Mouse (Mus musculus) MEL (cell line): Measurements from ENCODE around the gene Gm6525. TPM values are rescaled to one million over a fixed set of nuclear protein-coding genes. Genes with fewer than 3 reads are reported as not detected.

Source experiments
- DNase-seq: peaks from one replicate; pipeline ENCODE4 v3.0.0; 2011; ENCODE audit warnings: low read depth, low spot score
- H3K27ac ChIP-seq: 2 replicates; pipeline ENCODE4 v1.5.1; 2012; ENCODE audit warnings: low read depth, mild to moderate bottlenecking, control low read depth, low read length, moderate library complexity; ENCODE audit not compliant: control insufficient read depth
- H3K27me3 ChIP-seq, 2 experiments: fragments of 150-350 bp in 1 of 2; sonication (generic) in 1 of 2; 2 replicates each; pipeline ENCODE4 v1.6.1; 2012; ENCODE audit warnings: low read length in 2 of 2, mild to moderate bottlenecking in 2 of 2, improper control_type of control experiment in 1 of 2, moderate library complexity in 1 of 2; ENCODE audit not compliant: insufficient read depth in 2 of 2, control insufficient read depth in 1 of 2
- H3K36me3 ChIP-seq, 2 experiments: 2 replicates each; pipeline ENCODE4 v1.6.1; 2012 to 2014; ENCODE audit warnings: low read length in 2 of 2, improper control_type of control experiment in 1 of 2, inconsistent platforms in 1 of 2, mild to moderate bottlenecking in 1 of 2; ENCODE audit not compliant: insufficient read depth in 2 of 2, control insufficient read depth in 1 of 2
- H3K4me1 ChIP-seq, 2 experiments: fragments of 150-350 bp in 1 of 2; sonication (generic) in 1 of 2; 2 replicates each; pipeline ENCODE4 v1.6.1; 2012; ENCODE audit warnings: low read length in 2 of 2, improper control_type of control experiment in 1 of 2, mild to moderate bottlenecking in 1 of 2; ENCODE audit not compliant: insufficient read depth in 2 of 2, control insufficient read depth in 1 of 2
- H3K4me3 ChIP-seq, 2 experiments: fragments of 150-350 bp in 1 of 2; sonication (generic) in 1 of 2; 2 replicates each; pipeline ENCODE4 v1.5.1; 2012; ENCODE audit warnings: low read depth in 2 of 2, low read length in 2 of 2, mild to moderate bottlenecking in 2 of 2, moderate library complexity in 2 of 2, control low read depth in 1 of 2, improper control_type of control experiment in 1 of 2; ENCODE audit not compliant: control insufficient read depth in 1 of 2, insufficient read depth in 1 of 2
- H3K79me2 ChIP-seq: 2 replicates; pipeline ENCODE4 v1.6.1; 2012; ENCODE audit warnings: mild to moderate bottlenecking, low read length, moderate library complexity; ENCODE audit not compliant: control insufficient read depth, poor library complexity, insufficient read depth
- H3K9ac ChIP-seq: 2 replicates; pipeline ENCODE4 v1.6.1; 2012; ENCODE audit warnings: low read depth, mild to moderate bottlenecking, control low read depth, low read length, moderate library complexity; ENCODE audit not compliant: control insufficient read depth, poor library complexity, severe bottlenecking
- H3K9me3 ChIP-seq: fragments of 150-350 bp; sonication (generic); replicated peaks from 2 replicates; pipeline ENCODE4 v1.6.1; 2012; ENCODE audit warnings: mild to moderate bottlenecking, low read length, improper control_type of control experiment, moderate library complexity; ENCODE audit not compliant: insufficient read depth
- BHLHE40 ChIP-seq: IDR thresholded peaks from 2 replicates; pipeline ENCODE4 v1.6.1; 2012; ENCODE audit warnings: low read depth, mild to moderate bottlenecking, inconsistent platforms, low read length, improper control_type of control experiment, borderline replicate concordance
- CHD1 ChIP-seq: IDR thresholded peaks from 2 replicates; pipeline ENCODE4 v1.6.1; 2012; ENCODE audit warnings: low read depth, mild to moderate bottlenecking, inconsistent platforms, low read length, improper control_type of control experiment
- CHD2 ChIP-seq: IDR thresholded peaks from 2 replicates; pipeline ENCODE4 v1.6.1; 2011; ENCODE audit warnings: low read length, improper control_type of control experiment
- E2F4 ChIP-seq: IDR thresholded peaks from 2 replicates; pipeline ENCODE4 v1.6.1; 2011; ENCODE audit warnings: low read depth, low read length, improper control_type of control experiment, borderline replicate concordance
- ETS1 ChIP-seq: IDR thresholded peaks from 2 replicates; pipeline ENCODE4 v1.6.1; 2012; ENCODE audit warnings: low read depth, mild to moderate bottlenecking, inconsistent platforms, low read length, improper control_type of control experiment, moderate library complexity
- GABPA ChIP-seq: IDR thresholded peaks from 2 replicates; pipeline ENCODE4 v1.6.1; 2012; ENCODE audit warnings: low read depth, mild to moderate bottlenecking, inconsistent platforms, low read length, improper control_type of control experiment, moderate library complexity
- GATA1 ChIP-seq: IDR thresholded peaks from 2 replicates; pipeline ENCODE4 v1.6.1; 2011; ENCODE audit warnings: low read depth, low read length, improper control_type of control experiment
- HCFC1 ChIP-seq: IDR thresholded peaks from 2 replicates; pipeline ENCODE4 v1.6.1; 2012; ENCODE audit warnings: low read depth, mild to moderate bottlenecking, inconsistent platforms, low read length, improper control_type of control experiment, moderate library complexity
- JUND ChIP-seq: IDR thresholded peaks from 2 replicates; pipeline ENCODE4 v1.6.1; 2011; ENCODE audit warnings: low read depth, mild to moderate bottlenecking, improper control_type of control experiment, low read length
- KAT2A ChIP-seq: conservative IDR thresholded peaks from 2 replicates; pipeline ENCODE4 v1.6.1; 2012; ENCODE audit warnings: low read depth, low read length, improper control_type of control experiment, inconsistent platforms
- MAFK ChIP-seq: IDR thresholded peaks from 2 replicates; pipeline ENCODE4 v1.6.1; 2011; ENCODE audit warnings: low read depth, mild to moderate bottlenecking, low read length, improper control_type of control experiment, borderline replicate concordance
- MAX ChIP-seq: IDR thresholded peaks from 2 replicates; pipeline ENCODE4 v1.6.1; 2011; ENCODE audit warnings: low read length, improper control_type of control experiment
- MAZ ChIP-seq: IDR thresholded peaks from 2 replicates; pipeline ENCODE4 v1.6.1; 2012; ENCODE audit warnings: low read depth, mild to moderate bottlenecking, inconsistent platforms, low read length, improper control_type of control experiment
- MEF2A ChIP-seq: IDR thresholded peaks from 2 replicates; pipeline ENCODE4 v1.6.1; 2014; ENCODE audit warnings: low read depth, mild to moderate bottlenecking, inconsistent platforms, low read length, improper control_type of control experiment; ENCODE audit not compliant: poor library complexity, insufficient replicate concordance, severe bottlenecking; ENCODE audit errors: extremely low read depth
- MXI1 ChIP-seq: IDR thresholded peaks from 2 replicates; pipeline ENCODE4 v1.6.1; 2011; ENCODE audit warnings: mild to moderate bottlenecking, low read depth, low read length, improper control_type of control experiment
- MYB ChIP-seq: IDR thresholded peaks from 2 replicates; pipeline ENCODE4 v1.6.1; 2011; ENCODE audit warnings: mild to moderate bottlenecking, low read depth, low read length, improper control_type of control experiment
- MYC ChIP-seq: IDR thresholded peaks from 2 replicates; pipeline ENCODE4 v1.6.1; 2011; ENCODE audit warnings: low read depth, mild to moderate bottlenecking, low read length, improper control_type of control experiment, moderate library complexity
- NELFE ChIP-seq: IDR thresholded peaks from 2 replicates; pipeline ENCODE4 v1.6.1; 2011; ENCODE audit warnings: low read depth, low read length, improper control_type of control experiment
- POLR2A ChIP-seq, 2 experiments: IDR thresholded peaks; 2 replicates each; pipeline ENCODE4 v1.6.1; 2011 to 2012; ENCODE audit warnings: low read length in 2 of 2, mild to moderate bottlenecking in 2 of 2, control low read depth in 1 of 2, improper control_type of control experiment in 1 of 2, low read depth in 1 of 2, moderate library complexity in 1 of 2; ENCODE audit not compliant: control insufficient read depth in 1 of 2, insufficient read depth in 1 of 2, poor library complexity in 1 of 2
- RCOR1 ChIP-seq: IDR thresholded peaks from 2 replicates; pipeline ENCODE4 v1.6.1; 2012; ENCODE audit warnings: low read depth, mild to moderate bottlenecking, inconsistent platforms, low read length, improper control_type of control experiment
- SIN3A ChIP-seq: IDR thresholded peaks from 2 replicates; pipeline ENCODE4 v1.6.1; 2012; ENCODE audit warnings: low read length, improper control_type of control experiment, inconsistent platforms
- SMC3 ChIP-seq: IDR thresholded peaks from 2 replicates; pipeline ENCODE4 v1.6.1; 2011; ENCODE audit warnings: low read depth, low read length, improper control_type of control experiment
- TAL1 ChIP-seq: IDR thresholded peaks from 2 replicates; pipeline ENCODE4 v1.6.1; 2012; ENCODE audit warnings: mild to moderate bottlenecking, inconsistent platforms, low read length, moderate library complexity, mixed read lengths
- TBP ChIP-seq: IDR thresholded peaks from 2 replicates; pipeline ENCODE4 v1.8.0; 2011; ENCODE audit warnings: low read depth, low read length, improper control_type of control experiment
- TCF12 ChIP-seq: IDR thresholded peaks from 2 replicates; pipeline ENCODE4 v1.6.1; 2014; ENCODE audit warnings: low read depth, mild to moderate bottlenecking, inconsistent platforms, low read length, improper control_type of control experiment, moderate library complexity
- UBTF ChIP-seq: IDR thresholded peaks from 2 replicates; pipeline ENCODE4 v1.6.1; 2012; ENCODE audit warnings: low read depth, mild to moderate bottlenecking, inconsistent platforms, low read length, improper control_type of control experiment, moderate library complexity, borderline replicate concordance; ENCODE audit not compliant: insufficient read depth
- USF1 ChIP-seq: IDR thresholded peaks from 2 replicates; pipeline ENCODE4 v1.6.1; 2014; ENCODE audit warnings: low read depth, mild to moderate bottlenecking, inconsistent platforms, low read length, improper control_type of control experiment, moderate library complexity
- USF2 ChIP-seq, 2 experiments: IDR thresholded peaks; 2 replicates each; pipeline ENCODE4 v1.6.1; 2011 to 2012; ENCODE audit warnings: improper control_type of control experiment in 2 of 2, low read length in 2 of 2, borderline replicate concordance in 1 of 2, inconsistent platforms in 1 of 2, low read depth in 1 of 2, mild to moderate bottlenecking in 1 of 2; ENCODE audit not compliant: insufficient read depth in 1 of 2
- ZC3H11A ChIP-seq: IDR thresholded peaks from 2 replicates; pipeline ENCODE4 v1.6.1; 2012; ENCODE audit warnings: low read depth, mild to moderate bottlenecking, inconsistent platforms, low read length, improper control_type of control experiment
- ZMIZ1 ChIP-seq: IDR thresholded peaks from 2 replicates; pipeline ENCODE4 v1.6.1; 2012; ENCODE audit warnings: low read depth, mild to moderate bottlenecking, inconsistent platforms, low read length, improper control_type of control experiment, moderate library complexity
- ZNF384 ChIP-seq: IDR thresholded peaks from 2 replicates; pipeline ENCODE4 v1.6.1; 2012; ENCODE audit warnings: low read depth, mild to moderate bottlenecking, inconsistent platforms, low read length, improper control_type of control experiment
- polyA plus RNA-seq, 2 experiments: library from polyadenylated mRNA; stranded (reverse) in 1 of 2; unstranded in 1 of 2; fragments of >175 nt in 1 of 2; fragments of >200 nt in 1 of 2; gene quantifications; 2 replicates each; pipeline versions ENCODE4 v1.2.1 to v1.2.4; 2012; ENCODE audit warnings: low replicate concordance in 2 of 2, low read depth in 1 of 2; ENCODE audit not compliant: insufficient read length in 2 of 2, insufficient read depth in 1 of 2, missing spikeins in 1 of 2
- total RNA-seq: library from RNA; depleted of rRNA; stranded (reverse); fragments of 300-350 nt; gene quantifications from 2 replicates; pipeline ENCODE4 v1.2.3, GENCODE M21; 2012

Gene Gm6525
- total and polyA plus RNA-seq, 3 experiments, result 0.35 to 0.85 TPM; not detected in 1

- H3K27ac ChIP-seq, result no peak overlapping the region
- H3K9ac ChIP-seq, result no peak overlapping the region
- TF ChIP-seq USF2 (IDR thresholded peaks at IDR 0.05; ENCODE audit: borderline replicate concordance in 1 of 2, insufficient read depth in 1 of 2, low read depth in 1 of 2, low read length in 2 of 2) (no peak), SMC3 (no peak), ZMIZ1 (no peak), TCF12 (no peak), CHD2 (no peak), MYC (no peak), TBP (no peak), NELFE (no peak), BHLHE40 (no peak), MXI1 (no peak), MYB (no peak), MAFK (no peak), UBTF (no peak), MAZ (no peak), GATA1 (no peak), GABPA (no peak), CHD1 (no peak), E2F4 (no peak), HCFC1 (no peak), JUND (no peak)
- TF ChIP-seq, all 39 proteins: peak for 0
- no peaks in the 10 kb centered on the region for H3K27me3 ChIP-seq
- DNase-seq, result no peak
- H3K9me3 ChIP-seq, result no peaks in the 10 kb centered on the region
- no peaks in the 10 kb centered on the region for H3K36me3 ChIP-seq
- H3K79me2 ChIP-seq, result no peaks in the 10 kb centered on the region
- no peaks in the 10 kb centered on the region for H3K4me1 ChIP-seq
- H3K4me3 ChIP-seq, result no peak overlapping the region
Measured at GRCm38 (mm10) chr3:84190513-84191061, 16.7 kb downstream of the Gm6525 start.

DNA sequence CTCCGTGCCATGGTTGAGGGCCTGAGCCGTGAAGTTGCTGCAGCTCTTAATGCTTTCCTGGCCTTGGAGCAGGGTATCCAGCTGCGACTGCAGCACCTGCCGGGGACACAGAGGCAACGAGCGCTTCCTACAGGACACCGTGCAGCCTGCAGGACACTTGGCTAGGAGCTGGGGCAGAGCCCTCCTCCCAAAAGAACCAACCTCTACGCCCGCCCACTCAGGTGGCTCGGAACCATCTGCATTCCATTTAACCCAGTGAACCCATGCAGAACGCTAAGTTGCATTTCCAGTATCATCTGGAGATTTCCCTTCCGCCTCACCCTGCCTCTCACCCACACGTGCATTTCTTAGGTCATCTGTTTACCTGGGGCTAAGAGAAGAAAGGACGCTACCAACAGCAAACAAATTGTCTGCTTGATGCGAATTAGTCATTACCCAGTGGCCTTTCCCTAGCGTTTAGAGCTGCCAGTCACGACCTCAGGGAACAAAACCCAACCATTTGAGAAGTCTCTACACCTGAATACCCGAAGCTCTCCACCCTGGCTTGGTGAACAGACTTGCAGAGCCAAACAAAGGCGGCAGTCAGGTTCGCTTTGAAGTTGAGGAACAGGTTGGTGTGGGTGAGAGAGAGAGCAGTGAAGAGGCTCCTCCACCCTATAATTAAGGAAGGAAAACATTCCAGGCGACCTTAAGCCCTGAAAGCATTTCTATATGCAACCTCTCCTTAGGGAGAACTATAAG, 17.4 kb downstream of the Gm6525 start:
- Histone ChIP-seq H3K9me3 (no peaks in the 10 kb centered on the region), H3K36me3 (no peaks in the 10 kb centered on the region), H3K27me3 (no peaks in the 10 kb centered on the region), H3K9ac (no peak overlapping the region), H3K79me2 (no peaks in the 10 kb centered on the region), H3K4me1 (no peaks in the 10 kb centered on the region), H3K4me3 (no peak overlapping the region), H3K27ac (no peak overlapping the region)
- no peak for TF ChIP-seq KAT2A
- TF ChIP-seq TBP, result no peak
- no peak for TF ChIP-seq TAL1
- no peak for TF ChIP-seq POLR2A (IDR thresholded peaks at IDR 0.05; ENCODE audit: control insufficient read depth in 1 of 2, insufficient read depth in 1 of 2, low read depth in 1 of 2, low read length in 2 of 2, poor library complexity in 1 of 2)
- TF ChIP-seq SIN3A, result no peak
- TF ChIP-seq ETS1, result no peak
- no peak for TF ChIP-seq RCOR1
- TF ChIP-seq CHD1, result no peak
- TF ChIP-seq USF1, result no peak
- TF ChIP-seq USF2 (IDR thresholded peaks at IDR 0.05; ENCODE audit: borderline replicate concordance in 1 of 2, insufficient read depth in 1 of 2, low read depth in 1 of 2, low read length in 2 of 2), result no peak
- TF ChIP-seq ZC3H11A, result no peak
- no peak for TF ChIP-seq ZNF384
- TF ChIP-seq MEF2A, result no peak
- no peak for TF ChIP-seq BHLHE40
- TF ChIP-seq JUND, result no peak
- TF ChIP-seq MAX, result no peak
- DNase-seq, result no peak
